Mouse (Mus musculus): ENCODE measurements around the gene Dsn1. TPM values are rescaled to one million over a fixed set of nuclear protein-coding genes. Genes with fewer than 3 reads are reported as not detected.
A peak's percentile ranks its signal among the peaks of the same experiment; 100 is the strongest.

Dsn1 gene
- polyA plus RNA-seq, 1 experiment from 2014 or later, result 37.6 TPM

DNA sequence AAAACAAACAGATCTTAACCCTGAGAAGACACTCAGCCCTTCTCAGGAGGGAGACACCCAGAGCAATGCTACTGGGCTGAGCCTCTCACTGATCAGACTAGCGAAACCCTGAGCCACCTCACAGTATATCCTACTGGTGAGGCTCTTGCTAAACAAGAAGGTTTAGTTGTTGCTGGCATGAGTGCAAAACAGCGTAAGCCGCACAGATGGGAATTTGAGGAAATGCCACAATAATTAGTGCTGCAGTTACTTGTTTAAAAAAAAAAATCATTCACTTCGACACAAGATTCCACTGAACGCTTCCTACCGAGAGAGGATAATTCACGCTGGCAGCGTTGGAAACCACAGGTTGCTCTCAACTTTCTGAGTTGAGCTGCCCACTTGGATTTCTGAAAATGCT is 36.6 kb upstream of the Dsn1 start:
- no peak overlapping the region for H3K4me3 ChIP-seq (replicated peaks)
- no peak overlapping the region for H3K27ac ChIP-seq
- H3K4me2 ChIP-seq, result no peak overlapping the region
- no peak overlapping the region for H3K9ac ChIP-seq
- no peaks in the 10 kb centered on the region for H3K9me3 ChIP-seq (replicated peaks)
- no peaks in the 10 kb centered on the region for H3K27me3 ChIP-seq
- no peaks in the 10 kb centered on the region for H3K4me1 ChIP-seq
- whole genome bisulfite sequencing, result 95% methylated on average over 8 of the region's 8 CpGs
- no peak for ATAC-seq (replicated peaks; ENCODE audit: low FRiP score)
- peaks cover 96% of the 10 kb centered on the region for H3K36me3 ChIP-seq

GRCm38 (mm10) chr2:157041421-157041820 is 34.5 kb upstream of the Dsn1 start:
- no peak overlapping the region for H3K9ac ChIP-seq
- no peaks in the 10 kb centered on the region for H3K27me3 ChIP-seq
- H3K36me3 ChIP-seq, result peaks cover 95% of the 10 kb centered on the region
- no peak overlapping the region for H3K27ac ChIP-seq
- H3K9me3 ChIP-seq (replicated peaks), result no peaks in the 10 kb centered on the region
- WGBS, result 91% methylated on average over 7 of the region's 7 CpGs
- no peak for ATAC-seq (replicated peaks; ENCODE audit: low FRiP score)
- H3K4me1 ChIP-seq, result no peaks in the 10 kb centered on the region
- H3K4me3 ChIP-seq (replicated peaks), result no peak overlapping the region
- H3K4me2 ChIP-seq, result no peak overlapping the region

GRCm38 (mm10) chr2:157040649-157041046 is 33.7 kb upstream of the Dsn1 start:
- ATAC-seq (replicated peaks; ENCODE audit: low FRiP score), result no peak
- H3K9me3 ChIP-seq (replicated peaks), result no peaks in the 10 kb centered on the region
- H3K4me2 ChIP-seq, result no peak overlapping the region
- no peak overlapping the region for H3K9ac ChIP-seq
- H3K36me3 ChIP-seq, result peaks cover 92% of the 10 kb centered on the region
- no peak overlapping the region for H3K4me3 ChIP-seq (replicated peaks)
- H3K4me1 ChIP-seq, result no peaks in the 10 kb centered on the region
- WGBS, result 82% methylated on average over 17 of the region's 17 CpGs
- H3K27ac ChIP-seq, result no peak overlapping the region
- no peaks in the 10 kb centered on the region for H3K27me3 ChIP-seq

- Histone ChIP-seq H3K4me1 (no peaks in the 10 kb centered on the region), H3K9ac (no peak overlapping the region), H3K27ac (no peak overlapping the region), H3K27me3 (no peaks in the 10 kb centered on the region), H3K36me3 (peaks cover 92% of the 10 kb centered on the region), H3K4me3 (replicated peaks) (no peak overlapping the region), H3K4me2 (no peak overlapping the region), H3K9me3 (replicated peaks) (no peaks in the 10 kb centered on the region)
- ATAC-seq (replicated peaks; ENCODE audit: low FRiP score), result peak; percentile 43; the same call in 1 of the 2 replicates
- WGBS, result 89% methylated on average over 49 of the region's 50 CpGs
These were observed 33.1 kb upstream of the Dsn1 start for GRCm38 (mm10) chr2:157039900-157040648.

- no peak overlapping the region for H3K27ac ChIP-seq
- no peak overlapping the region for H3K4me3 ChIP-seq (replicated peaks)
- H3K9me3 ChIP-seq (replicated peaks), result no peaks in the 10 kb centered on the region
- H3K36me3 ChIP-seq, result peaks cover 90% of the 10 kb centered on the region
- H3K4me1 ChIP-seq, result no peaks in the 10 kb centered on the region
- H3K9ac ChIP-seq, result no peak overlapping the region
- H3K4me2 ChIP-seq, result no peak overlapping the region
- H3K27me3 ChIP-seq, result no peaks in the 10 kb centered on the region
- no peak for ATAC-seq (replicated peaks; ENCODE audit: low FRiP score)
- 83% methylated on average over 9 of the region's 9 CpGs for WGBS
These were observed 30.3 kb upstream of the Dsn1 start for GRCm38 (mm10) chr2:157037303-157037702.

DNA sequence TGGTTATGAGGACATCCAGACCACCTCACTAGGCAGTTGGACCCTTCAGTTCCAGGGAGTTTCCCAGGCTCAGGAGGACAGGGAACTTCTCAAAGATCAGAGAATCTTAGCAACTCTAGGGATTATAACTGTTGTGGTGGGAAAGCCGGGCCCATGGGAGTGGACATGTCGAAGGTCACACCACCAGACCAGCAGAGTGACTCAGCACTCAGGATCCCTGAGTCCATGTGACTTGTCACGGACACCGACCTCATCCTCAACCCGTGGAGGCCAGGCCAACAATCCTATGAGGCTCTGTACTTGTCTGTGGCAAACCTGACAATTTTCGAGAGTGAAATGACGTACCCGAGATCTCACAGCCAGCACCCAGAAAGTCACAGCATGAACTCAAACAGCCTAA is 29.4 kb upstream of the Dsn1 start:
- no peak overlapping the region for H3K4me2 ChIP-seq
- no peaks in the 10 kb centered on the region for H3K9me3 ChIP-seq (replicated peaks)
- peaks cover 89% of the 10 kb centered on the region for H3K36me3 ChIP-seq
- WGBS, result 91% methylated on average over 8 of the region's 8 CpGs
- no peak overlapping the region for H3K27ac ChIP-seq
- no peak overlapping the region for H3K4me3 ChIP-seq (replicated peaks)
- no peaks in the 10 kb centered on the region for H3K27me3 ChIP-seq
- no peaks in the 10 kb centered on the region for H3K4me1 ChIP-seq
- no peak overlapping the region for H3K9ac ChIP-seq
- no peak for ATAC-seq (replicated peaks; ENCODE audit: low FRiP score)

DNA sequence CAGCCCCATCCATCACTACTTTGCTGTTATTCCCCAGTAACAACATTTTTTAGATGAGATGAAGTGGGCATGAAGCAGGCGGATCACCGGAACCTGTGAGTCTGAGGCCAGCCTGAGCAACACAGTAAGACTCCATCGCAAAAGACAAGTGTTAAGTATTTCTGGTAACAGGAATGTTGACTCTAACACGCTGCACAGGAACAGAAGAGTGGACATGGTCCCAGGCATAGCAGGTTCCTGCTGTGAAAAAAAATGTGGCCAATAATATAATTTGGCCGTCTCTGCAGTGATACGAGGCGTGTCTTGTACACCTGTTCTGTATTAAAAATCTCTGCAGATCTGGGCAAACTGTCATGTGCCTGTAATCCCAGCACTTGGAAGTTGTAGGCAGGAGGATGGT is 28.4 kb upstream of the Dsn1 start:
- Histone ChIP-seq H3K4me1 (no peaks in the 10 kb centered on the region), H3K27ac (no peak overlapping the region), H3K4me3 (replicated peaks) (no peak overlapping the region), H3K4me2 (no peak overlapping the region), H3K27me3 (no peaks in the 10 kb centered on the region), H3K9ac (no peak overlapping the region), H3K9me3 (replicated peaks) (no peaks in the 10 kb centered on the region), H3K36me3 (peaks cover 89% of the 10 kb centered on the region)
- 95% methylated on average over 7 of the region's 7 CpGs for WGBS
- ATAC-seq (replicated peaks; ENCODE audit: low FRiP score), result no peak

DNA sequence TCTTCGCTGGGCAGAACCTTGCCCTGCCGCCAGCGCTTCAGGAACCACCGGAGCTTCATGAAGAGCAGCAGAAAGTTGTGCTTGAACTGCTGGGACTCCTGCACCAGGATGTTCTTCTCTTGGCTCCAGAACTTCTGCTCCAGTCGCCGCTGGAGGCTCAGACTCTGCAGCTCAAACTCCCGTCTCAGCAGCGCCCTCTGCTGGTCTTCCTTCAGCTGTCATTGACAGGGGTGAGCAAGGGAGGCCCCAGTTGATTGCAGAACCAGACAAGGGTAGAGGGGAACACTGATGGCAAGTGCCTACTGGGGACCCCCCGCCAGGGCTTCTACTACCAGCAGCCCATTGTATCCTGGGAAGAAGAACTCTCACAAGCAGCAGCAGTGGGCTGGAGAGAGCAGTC is 23.9 kb upstream of the Dsn1 start:
- Histone ChIP-seq H3K9ac (no peak overlapping the region), H3K4me2 (no peak overlapping the region), H3K27me3 (no peaks in the 10 kb centered on the region), H3K4me3 (replicated peaks) (no peak overlapping the region), H3K4me1 (no peaks in the 10 kb centered on the region), H3K36me3 (peaks cover 92% of the 10 kb centered on the region), H3K27ac (no peak overlapping the region), H3K9me3 (replicated peaks) (peaks cover 3% of the 10 kb centered on the region; the same call in 1 of the 2 replicates)
- WGBS, result 44% methylated on average over 9 of the region's 9 CpGs
- ATAC-seq (replicated peaks; ENCODE audit: low FRiP score), result 0 out of 2 replicates have a peak, but pooled peaks have one; percentile 62

- Histone ChIP-seq H3K4me2 (no peak overlapping the region), H3K27ac (no peak overlapping the region), H3K36me3 (peaks cover 97% of the 10 kb centered on the region), H3K27me3 (no peaks in the 10 kb centered on the region), H3K4me1 (no peaks in the 10 kb centered on the region), H3K9me3 (replicated peaks) (peaks cover 10% of the 10 kb centered on the region; the same call in 1 of the 2 replicates), H3K4me3 (replicated peaks) (no peak overlapping the region), H3K9ac (no peak overlapping the region)
- ATAC-seq (replicated peaks; ENCODE audit: low FRiP score), result no peak
- WGBS, result 91% methylated on average over 4 of the region's 4 CpGs
These were observed 21.3 kb upstream of the Dsn1 start for GRCm38 (mm10) chr2:157028261-157028660.

GRCm38 (mm10) chr2:157027106-157028008 is 20.4 kb upstream of the Dsn1 start:
- Histone ChIP-seq H3K9me3 (replicated peaks) (peaks cover 10% of the 10 kb centered on the region; the same call in 1 of the 2 replicates), H3K9ac (no peak overlapping the region), H3K4me3 (replicated peaks) (no peak overlapping the region), H3K27ac (no peak overlapping the region), H3K36me3 (peaks cover 97% of the 10 kb centered on the region), H3K4me2 (no peak overlapping the region), H3K27me3 (no peaks in the 10 kb centered on the region), H3K4me1 (no peaks in the 10 kb centered on the region)
- 89% methylated on average over 21 of the region's 21 CpGs for WGBS
- 0 out of 2 replicates have a peak, but pooled peaks have one; percentile 41 for ATAC-seq (replicated peaks; ENCODE audit: low FRiP score)

GRCm38 (mm10) chr2:157021156-157021555 is 14.2 kb upstream of the Dsn1 start:
- ATAC-seq (replicated peaks; ENCODE audit: low FRiP score), result no peak
- H3K9ac ChIP-seq, result no peak overlapping the region
- no peak overlapping the region for H3K4me3 ChIP-seq (replicated peaks)
- no peaks in the 10 kb centered on the region for H3K27me3 ChIP-seq
- peaks cover 100% of the 10 kb centered on the region for H3K36me3 ChIP-seq
- 94% methylated on average over 16 of the region's 16 CpGs for WGBS
- H3K9me3 ChIP-seq (replicated peaks), result peaks cover 7% of the 10 kb centered on the region; the same call in 1 of the 2 replicates
- H3K4me2 ChIP-seq, result no peak overlapping the region
- no peak overlapping the region for H3K27ac ChIP-seq
- H3K4me1 ChIP-seq, result no peaks in the 10 kb centered on the region

DNA sequence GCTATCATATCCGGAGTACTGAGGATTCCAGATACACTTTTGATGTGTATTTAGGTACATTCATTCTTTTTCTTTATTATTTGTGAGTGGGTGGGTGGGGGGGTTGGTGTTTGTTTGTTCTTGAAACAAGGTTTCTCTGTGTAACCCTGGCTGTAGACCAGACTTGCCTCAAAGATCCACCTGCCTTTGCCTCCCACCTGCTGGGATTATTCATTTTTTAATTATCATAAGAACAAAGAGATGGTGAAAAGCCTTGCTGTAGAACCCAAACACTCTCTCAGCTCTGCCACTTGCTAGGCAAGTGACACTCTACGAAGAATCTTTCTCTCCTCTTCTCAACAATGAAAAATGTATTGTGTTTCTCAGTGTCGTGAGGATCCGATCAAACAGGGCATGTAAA is 12.3 kb upstream of the Dsn1 start:
- 95% methylated on average over 4 of the region's 4 CpGs for WGBS
- Histone ChIP-seq H3K36me3 (peaks cover 100% of the 10 kb centered on the region), H3K27me3 (no peaks in the 10 kb centered on the region), H3K9me3 (replicated peaks) (no peaks in the 10 kb centered on the region), H3K4me2 (no peak overlapping the region), H3K4me1 (no peaks in the 10 kb centered on the region), H3K9ac (no peak overlapping the region), H3K4me3 (replicated peaks) (no peak overlapping the region), H3K27ac (no peak overlapping the region)
- no peak for ATAC-seq (replicated peaks; ENCODE audit: low FRiP score)

All from kidney, embryonic 15.5 days (tissue).